Mouse (Mus musculus): ENCODE measurements around the gene 2310011J03Rik. TPM values are rescaled to one million over a fixed set of nuclear protein-coding genes. Genes with fewer than 3 reads are reported as not detected.

2310011J03Rik gene
- polyA plus RNA-seq, 1 experiment from 2014 or later, result 32.9 TPM

GRCm38 (mm10) chr10:80285222-80286070 lies 34.9 kb downstream of the 2310011J03Rik start:
- ATAC-seq (ENCODE audit: low FRiP score) (no peak), DNase-seq (ENCODE audit: low spot score) (no peak)
- 75% methylated on average over 9 of the region's 15 CpGs for WGBS
- no peak overlapping the region for H3K9ac ChIP-seq (ENCODE audit: low read depth, low read length)
- no peaks in the 10 kb centered on the region for H3K4me1 ChIP-seq (replicated peaks; ENCODE audit: control insufficient read depth, insufficient read depth, low read length)
- H3K4me2 ChIP-seq (replicated peaks; ENCODE audit: low read depth, low read length), result no peak overlapping the region
- H3K36me3 ChIP-seq (ENCODE audit: control insufficient read depth, insufficient read depth, low read length), result peaks cover 12% of the 10 kb centered on the region
- H3K27me3 ChIP-seq (ENCODE audit: control insufficient read depth, insufficient read depth, low read length), result no peaks in the 10 kb centered on the region
- no peaks in the 10 kb centered on the region for H3K9me3 ChIP-seq (ENCODE audit: control insufficient read depth, low read length)
- no peak overlapping the region for H3K27ac ChIP-seq (ENCODE audit: low read depth, low read length)
- no peak overlapping the region for H3K4me3 ChIP-seq (ENCODE audit: low read depth, low read length)

GRCm38 (mm10) chr10:80282481-80283441 lies 37.6 kb downstream of the 2310011J03Rik start:
- Histone ChIP-seq H3K27ac (ENCODE audit: low read depth, low read length) (no peak overlapping the region), H3K9me3 (ENCODE audit: control insufficient read depth, low read length) (no peaks in the 10 kb centered on the region), H3K27me3 (ENCODE audit: control insufficient read depth, insufficient read depth, low read length) (no peaks in the 10 kb centered on the region), H3K36me3 (ENCODE audit: control insufficient read depth, insufficient read depth, low read length) (peaks cover 26% of the 10 kb centered on the region), H3K4me3 (ENCODE audit: low read depth, low read length) (no peak overlapping the region), H3K4me2 (replicated peaks; ENCODE audit: low read depth, low read length) (no peak overlapping the region), H3K9ac (ENCODE audit: low read depth, low read length) (no peak overlapping the region), H3K4me1 (replicated peaks; ENCODE audit: control insufficient read depth, insufficient read depth, low read length) (no peaks in the 10 kb centered on the region)
- no peak for DNase-seq (ENCODE audit: low spot score)
- ATAC-seq (ENCODE audit: low FRiP score), result no peak
- 94% methylated on average over 20 of the region's 20 CpGs for WGBS

DNA sequence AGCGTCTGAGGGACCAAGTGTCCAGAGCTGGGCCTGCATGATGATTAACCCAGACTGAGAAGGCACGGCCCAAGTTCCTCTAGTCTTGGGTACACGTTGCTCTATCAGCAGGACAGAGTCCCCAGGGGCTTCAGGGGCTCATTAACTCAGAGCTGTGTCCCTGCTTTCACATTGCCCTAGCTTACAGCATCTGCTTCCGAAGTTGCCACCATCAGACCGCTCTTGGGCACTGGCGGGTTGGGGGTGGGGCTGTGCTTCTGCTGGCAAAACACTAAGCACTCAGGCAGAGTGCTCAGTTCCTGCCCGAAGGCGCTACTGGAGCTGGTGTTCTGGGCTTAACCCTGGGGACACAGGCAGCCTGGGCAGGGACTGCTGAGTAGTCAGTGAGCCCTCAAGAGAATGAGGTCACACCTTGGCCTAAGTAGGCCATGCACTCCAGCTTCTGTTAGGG lies 38.4 kb downstream of the 2310011J03Rik start:
- Histone ChIP-seq H3K36me3 (ENCODE audit: control insufficient read depth, insufficient read depth, low read length) (peaks cover 25% of the 10 kb centered on the region), H3K4me3 (ENCODE audit: low read depth, low read length) (no peak overlapping the region), H3K4me1 (replicated peaks; ENCODE audit: control insufficient read depth, insufficient read depth, low read length) (no peaks in the 10 kb centered on the region), H3K4me2 (replicated peaks; ENCODE audit: low read depth, low read length) (no peak overlapping the region), H3K9me3 (ENCODE audit: control insufficient read depth, low read length) (no peaks in the 10 kb centered on the region), H3K9ac (ENCODE audit: low read depth, low read length) (no peak overlapping the region), H3K27ac (ENCODE audit: low read depth, low read length) (peak overlapping the region; percentile 51; the same call in 1 of the 2 replicates), H3K27me3 (ENCODE audit: control insufficient read depth, insufficient read depth, low read length) (no peaks in the 10 kb centered on the region)
- ATAC-seq (ENCODE audit: low FRiP score) (peak; percentile 28; the same call in 1 of the 2 replicates), DNase-seq (ENCODE audit: low spot score) (no peak)
- 77% methylated on average over 8 of the region's 8 CpGs for WGBS

- Histone ChIP-seq H3K4me1 (replicated peaks; ENCODE audit: control insufficient read depth, insufficient read depth, low read length) (no peaks in the 10 kb centered on the region), H3K27me3 (ENCODE audit: control insufficient read depth, insufficient read depth, low read length) (no peaks in the 10 kb centered on the region), H3K27ac (ENCODE audit: low read depth, low read length) (peak overlapping the region; percentile 51; the same call in 1 of the 2 replicates), H3K9me3 (ENCODE audit: control insufficient read depth, low read length) (no peaks in the 10 kb centered on the region), H3K4me2 (replicated peaks; ENCODE audit: low read depth, low read length) (no peak overlapping the region), H3K9ac (ENCODE audit: low read depth, low read length) (no peak overlapping the region), H3K36me3 (ENCODE audit: control insufficient read depth, insufficient read depth, low read length) (peaks cover 21% of the 10 kb centered on the region), H3K4me3 (ENCODE audit: low read depth, low read length) (no peak overlapping the region)
- no peak for ATAC-seq (ENCODE audit: low FRiP score)
- WGBS, result 84% methylated on average over 7 of the region's 7 CpGs
- DNase-seq (ENCODE audit: low spot score), result no peak
These were observed 39.0 kb downstream of the 2310011J03Rik start for GRCm38 (mm10) chr10:80281304-80281703.

DNA sequence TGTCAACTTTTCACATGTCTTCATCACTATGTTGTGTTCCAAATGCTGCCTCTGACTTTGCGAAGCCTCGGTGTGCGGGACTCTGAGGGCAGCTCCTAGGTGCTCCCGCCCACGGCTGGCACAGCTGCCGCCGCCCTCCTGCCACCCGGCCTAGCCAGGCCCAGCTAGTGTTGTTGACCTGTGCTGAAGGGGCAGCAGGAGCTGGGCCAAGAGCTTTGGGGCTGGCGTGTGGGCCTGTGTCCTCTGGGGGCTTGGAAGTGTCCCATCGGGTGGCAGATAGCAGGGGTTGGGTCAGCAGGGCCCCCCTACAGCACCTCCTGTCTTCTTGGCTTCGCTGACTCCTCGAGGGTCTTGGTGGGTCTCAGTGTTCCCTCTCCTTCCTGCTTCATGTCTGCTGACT lies 41.1 kb downstream of the 2310011J03Rik start:
- Histone ChIP-seq H3K9me3 (ENCODE audit: control insufficient read depth, low read length) (no peaks in the 10 kb centered on the region), H3K36me3 (ENCODE audit: control insufficient read depth, insufficient read depth, low read length) (peaks cover 19% of the 10 kb centered on the region), H3K9ac (ENCODE audit: low read depth, low read length) (no peak overlapping the region), H3K4me2 (replicated peaks; ENCODE audit: low read depth, low read length) (no peak overlapping the region), H3K4me3 (ENCODE audit: low read depth, low read length) (no peak overlapping the region), H3K27ac (ENCODE audit: low read depth, low read length) (no peak overlapping the region), H3K27me3 (ENCODE audit: control insufficient read depth, insufficient read depth, low read length) (no peaks in the 10 kb centered on the region), H3K4me1 (replicated peaks; ENCODE audit: control insufficient read depth, insufficient read depth, low read length) (no peaks in the 10 kb centered on the region)
- DNase-seq (ENCODE audit: low spot score), result no peak
- WGBS, result 93% methylated on average over 12 of the region's 12 CpGs
- no peak for ATAC-seq (ENCODE audit: low FRiP score)

- Histone ChIP-seq H3K4me1 (replicated peaks; ENCODE audit: control insufficient read depth, insufficient read depth, low read length) (no peaks in the 10 kb centered on the region), H3K36me3 (ENCODE audit: control insufficient read depth, insufficient read depth, low read length) (peaks cover 16% of the 10 kb centered on the region), H3K4me3 (ENCODE audit: low read depth, low read length) (no peak overlapping the region), H3K9ac (ENCODE audit: low read depth, low read length) (no peak overlapping the region), H3K27me3 (ENCODE audit: control insufficient read depth, insufficient read depth, low read length) (no peaks in the 10 kb centered on the region), H3K4me2 (replicated peaks; ENCODE audit: low read depth, low read length) (no peak overlapping the region), H3K9me3 (ENCODE audit: control insufficient read depth, low read length) (no peaks in the 10 kb centered on the region), H3K27ac (ENCODE audit: low read depth, low read length) (no peak overlapping the region)
- no peak for DNase-seq (ENCODE audit: low spot score)
- no peak for ATAC-seq (ENCODE audit: low FRiP score)
- 95% methylated on average over 9 of the region's 9 CpGs for WGBS
These were observed 41.9 kb downstream of the 2310011J03Rik start for GRCm38 (mm10) chr10:80278390-80278789.

- H3K4me2 ChIP-seq (replicated peaks; ENCODE audit: low read depth, low read length), result no peak overlapping the region
- H3K27ac ChIP-seq (ENCODE audit: low read depth, low read length), result no peak overlapping the region
- H3K4me3 ChIP-seq (ENCODE audit: low read depth, low read length), result no peak overlapping the region
- DNase-seq (ENCODE audit: low spot score), result no peak
- H3K9me3 ChIP-seq (ENCODE audit: control insufficient read depth, low read length), result no peaks in the 10 kb centered on the region
- H3K27me3 ChIP-seq (ENCODE audit: control insufficient read depth, insufficient read depth, low read length), result no peaks in the 10 kb centered on the region
- H3K4me1 ChIP-seq (replicated peaks; ENCODE audit: control insufficient read depth, insufficient read depth, low read length), result no peaks in the 10 kb centered on the region
- WGBS, result 86% methylated on average over 4 of the region's 5 CpGs
- no peak for ATAC-seq (ENCODE audit: low FRiP score)
- H3K36me3 ChIP-seq (ENCODE audit: control insufficient read depth, insufficient read depth, low read length), result peaks cover 14% of the 10 kb centered on the region
- H3K9ac ChIP-seq (ENCODE audit: low read depth, low read length), result no peak overlapping the region
These were observed 44.1 kb downstream of the 2310011J03Rik start for GRCm38 (mm10) chr10:80276238-80276637.

GRCm38 (mm10) chr10:80273847-80274246 lies 46.5 kb downstream of the 2310011J03Rik start:
- Histone ChIP-seq H3K36me3 (ENCODE audit: control insufficient read depth, insufficient read depth, low read length) (peaks cover 12% of the 10 kb centered on the region; the same call in 1 of the 2 replicates), H3K27ac (ENCODE audit: low read depth, low read length) (no peak overlapping the region), H3K9ac (ENCODE audit: low read depth, low read length) (no peak overlapping the region), H3K4me2 (replicated peaks; ENCODE audit: low read depth, low read length) (no peak overlapping the region), H3K9me3 (ENCODE audit: control insufficient read depth, low read length) (no peaks in the 10 kb centered on the region), H3K27me3 (ENCODE audit: control insufficient read depth, insufficient read depth, low read length) (no peaks in the 10 kb centered on the region), H3K4me3 (ENCODE audit: low read depth, low read length) (no peak overlapping the region), H3K4me1 (replicated peaks; ENCODE audit: control insufficient read depth, insufficient read depth, low read length) (no peaks in the 10 kb centered on the region; the same call in 1 of the 2 replicates)
- 89% methylated on average over 3 of the region's 3 CpGs for WGBS
- ATAC-seq (ENCODE audit: low FRiP score) (no peak), DNase-seq (ENCODE audit: low spot score) (no peak)

Measured in hindbrain, embryonic 11.5 days (tissue).